Mouse (Mus musculus): ENCODE data around the gene Sox8.

DNA sequence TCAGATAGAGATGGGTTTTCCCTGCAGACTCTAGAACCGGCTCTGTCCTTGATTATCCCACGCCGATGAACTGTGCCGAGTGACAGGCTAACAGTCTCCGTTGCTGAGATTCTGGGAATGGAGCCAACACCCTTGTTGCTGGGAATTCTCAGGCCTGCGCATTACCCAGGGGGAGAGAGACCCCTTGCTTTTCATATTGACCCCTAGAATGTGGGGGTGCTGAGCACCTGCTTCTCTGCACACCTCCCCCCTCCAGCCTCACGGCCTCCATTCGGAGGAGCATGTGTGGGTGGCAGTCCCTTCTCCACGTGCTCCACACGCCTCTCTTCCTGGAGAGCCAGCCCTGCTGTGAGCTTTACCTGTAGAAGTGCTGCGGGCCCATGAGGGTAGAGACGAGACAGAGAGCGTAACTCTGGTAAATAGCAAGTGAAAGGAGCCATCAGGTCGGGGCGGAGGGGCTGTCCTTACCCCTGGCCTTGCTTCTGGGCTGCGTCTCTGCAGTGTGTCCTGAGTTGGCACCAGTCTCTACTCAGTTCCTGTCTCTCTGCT, 48.1 kb upstream of the Sox8 start:
- no peak for TF ChIP-seq CTCF (IDR thresholded peaks at IDR 0.05; ENCODE audit: control insufficient read depth, insufficient read depth, insufficient replicate concordance, low read depth, low read length)
- TF ChIP-seq POLR2A (IDR thresholded peaks at IDR 0.05; ENCODE audit: control insufficient read depth, low read depth, low read length), result no peak
